Mouse (Mus musculus) kidney, postnatal 10 days (tissue): ENCODE measurements around the gene Enkd1.
A peak's percentile ranks its signal among the peaks of the same experiment; 100 is the strongest.

ENCODE experiments used
- DNase-seq: peaks from one replicate; pipeline ENCODE4 v3.0.0; 2021; ENCODE audit warnings: mixed read lengths

Gene Enkd1

GRCm38 (mm10) chr8:105707498-105708403 is at the start of gene Enkd1, which contains the start of gene 4933405L10Rik:
Gene Enkd1 (minus strand): TSS chr8:105708210.
Gene 4933405L10Rik (plus strand): TSS chr8:105707655.
- peak; percentile 94 for DNase-seq

GRCm38 (mm10) chr8:105754688-105755087 is 46.7 kb upstream of the Enkd1 start:
- no peak for DNase-seq

GRCm38 (mm10) chr8:105753916-105754315 is 45.9 kb upstream of the Enkd1 start:
- no peak for DNase-seq

- peak; percentile 92 for DNase-seq
Observed at GRCm38 (mm10) chr8:105750606-105751005, 42.6 kb upstream of the Enkd1 start.

- no peak for DNase-seq
Observed at GRCm38 (mm10) chr8:105743301-105743700, 35.3 kb upstream of the Enkd1 start.

GRCm38 (mm10) chr8:105739216-105739615 is 31.2 kb upstream of the Enkd1 start:
- DNase-seq = no peak

GRCm38 (mm10) chr8:105732186-105732585 is 24.2 kb upstream of the Enkd1 start:
- no peak for DNase-seq

- DNase-seq = peak; percentile 64
Observed at GRCm38 (mm10) chr8:105727397-105728124, 19.6 kb upstream of the Enkd1 start.

- DNase-seq = no peak
Observed at GRCm38 (mm10) chr8:105725726-105726125, 17.7 kb upstream of the Enkd1 start.

- DNase-seq = no peak
Observed at GRCm38 (mm10) chr8:105722861-105723260, 14.9 kb upstream of the Enkd1 start.

GRCm38 (mm10) chr8:105719637-105720036 is 11.6 kb upstream of the Enkd1 start:
- DNase-seq = no peak

- DNase-seq = no peak
Observed at GRCm38 (mm10) chr8:105716302-105716945, 8.4 kb upstream of the Enkd1 start.

- DNase-seq = peak; percentile 50
Observed at GRCm38 (mm10) chr8:105715042-105715441, 7.0 kb upstream of the Enkd1 start.

- DNase-seq = peak; percentile 95
Observed at GRCm38 (mm10) chr8:105714139-105714538, 6.1 kb upstream of the Enkd1 start.

GRCm38 (mm10) chr8:105712286-105712685 is 4.3 kb upstream of the Enkd1 start:
- DNase-seq = no peak

- DNase-seq = no peak
Observed at GRCm38 (mm10) chr8:105709317-105709716, 1.3 kb upstream of the Enkd1 start.

GRCm38 (mm10) chr8:105708675-105709074 is 665 bp upstream of the Enkd1 start:
- DNase-seq = no peak

- peak; percentile 12 for DNase-seq
Observed at GRCm38 (mm10) chr8:105706426-105706825, 1.6 kb downstream of the Enkd1 start.

GRCm38 (mm10) chr8:105704955-105705354 is 3.1 kb downstream of the Enkd1 start:
- DNase-seq = no peak

- DNase-seq = peak; percentile 14
Observed at GRCm38 (mm10) chr8:105704146-105704812, 3.7 kb downstream of the Enkd1 start.

- peak; percentile 14 for DNase-seq
Observed at GRCm38 (mm10) chr8:105702731-105703415, 5.1 kb downstream of the Enkd1 start.

GRCm38 (mm10) chr8:105702001-105702401 is 6.0 kb downstream of the Enkd1 start:
- peak; percentile 16 for DNase-seq
